14 mouse cellular contexts compared by ENCODE assay signal in genomic region chr2:157530056-157530955, GRCm38 (mm10). TPM values are rescaled to one million over a fixed set of nuclear protein-coding genes. Genes with fewer than 3 reads are reported as not detected.
DNase-seq lines count a peak whose midpoint lies in the region; ATAC-seq and TF ChIP-seq lines count a peak whose summit lies in the region.
"Had no signal": no experiment of that assay in that cellular context is flagged by ENCODE, and none has a peak within 500 bp of the region (broad histone marks: within the 10 kb centered on the region; RNA-seq: fewer than 3 reads in every experiment).

No protein-coding gene starts in this region.

- no peaks in the 10 kb centered on the region for H3K36me3 ChIP-seq in forebrain, embryonic 10.5 days (replicated peaks)
- no peaks in the 10 kb centered on the region for H3K36me3 ChIP-seq in forebrain, embryonic 11.5 days (ENCODE audit: control insufficient read depth, insufficient read depth, low read length)
- H3K36me3 ChIP-seq in forebrain, postnatal 0 days (ENCODE audit: insufficient read depth): no peaks in the 10 kb centered on the region
- H3K36me3 ChIP-seq in midbrain, embryonic 13.5 days: no peaks in the 10 kb centered on the region
- H3K36me3 ChIP-seq: limb, embryonic 15.5 days had no signal

- DNase-seq in forebrain, embryonic 10.5 days (ENCODE audit: extremely low spot score, low spot score): no peak
- DNase-seq in forebrain, embryonic 11.5 days (ENCODE audit: low spot score): no peak
- DNase-seq in MEL-GATA-1-ER (ENCODE audit: extremely low read depth, low read depth): peak; percentile 65
- DNase-seq in forebrain, postnatal 0 days: no peak
- no peak for DNase-seq in thymus, postnatal 10 days (ENCODE audit: low spot score in 2 of 2)
- no peak for DNase-seq in adrenal gland, postnatal 25 days
- DNase-seq in cerebellum, adult 11 months: no peak
- DNase-seq: cerebellum, adult 2 months; right cerebral cortex, postnatal 4 days had no signal

- peaks cover 52% of the 10 kb centered on the region for H3K27me3 ChIP-seq in forebrain, embryonic 10.5 days (ENCODE audit: poor library complexity, severe bottlenecking)
- no peaks in the 10 kb centered on the region for H3K27me3 ChIP-seq in forebrain, embryonic 11.5 days (ENCODE audit: control insufficient read depth, insufficient read depth, low read length)
- no peaks in the 10 kb centered on the region for H3K27me3 ChIP-seq in forebrain, postnatal 0 days (ENCODE audit: insufficient read depth, low read length)
- 0 out of 2 replicates have a peak, but pooled peaks cover 3% of the 10 kb centered on the region for H3K27me3 ChIP-seq in midbrain, embryonic 13.5 days
- H3K27me3 ChIP-seq: limb, embryonic 15.5 days had no signal

- H3K4me1 ChIP-seq in forebrain, embryonic 10.5 days: peaks cover 69% of the 10 kb centered on the region
- H3K4me1 ChIP-seq in forebrain, embryonic 11.5 days (replicated peaks; ENCODE audit: control insufficient read depth, insufficient read depth, low read length): peaks cover 11% of the 10 kb centered on the region; the same call in 1 of the 2 replicates
- peaks cover 31% of the 10 kb centered on the region for H3K4me1 ChIP-seq in forebrain, postnatal 0 days (ENCODE audit: insufficient read depth)
- H3K4me1 ChIP-seq in midbrain, embryonic 13.5 days (replicated peaks): peaks cover 63% of the 10 kb centered on the region

- no peak for ATAC-seq in forebrain, embryonic 11.5 days (replicated peaks; ENCODE audit: low FRiP score)
- ATAC-seq in forebrain, postnatal 0 days: peak; percentile 73
- ATAC-seq in midbrain, embryonic 13.5 days: no peak

- peak overlapping the region; percentile 45 for H3K27ac ChIP-seq in forebrain, embryonic 10.5 days
- H3K27ac ChIP-seq in forebrain, embryonic 11.5 days (ENCODE audit: low read depth, low read length): no peak overlapping the region
- H3K27ac ChIP-seq in forebrain, postnatal 0 days (ENCODE audit: low read depth, low read length): peak overlapping the region; percentile 60
- H3K27ac ChIP-seq in midbrain, embryonic 13.5 days: peak overlapping the region; percentile 87
- H3K27ac ChIP-seq: kidney, postnatal 0 days; limb, embryonic 15.5 days; macrophage had no signal

- no peak overlapping the region for H3K4me2 ChIP-seq in forebrain, embryonic 11.5 days (ENCODE audit: low read depth, low read length, severe bottlenecking)
- H3K4me2 ChIP-seq in forebrain, postnatal 0 days (ENCODE audit: low read depth): peak overlapping the region; percentile 22
- H3K4me2 ChIP-seq in midbrain, embryonic 13.5 days (replicated peaks): no peak overlapping the region
- H3K4me2 ChIP-seq: limb, embryonic 15.5 days had no signal

- H3K4me3 ChIP-seq in forebrain, embryonic 10.5 days: no peak overlapping the region
- H3K4me3 ChIP-seq in forebrain, embryonic 11.5 days (ENCODE audit: low read depth, low read length): no peak overlapping the region
- H3K4me3 ChIP-seq in forebrain, postnatal 0 days (ENCODE audit: low read depth, low read length): no peak overlapping the region
- H3K4me3 ChIP-seq in midbrain, embryonic 13.5 days (replicated peaks): no peak overlapping the region
- H3K4me3 ChIP-seq: limb, embryonic 15.5 days; myocyte had no signal

- no peak for TF ChIP-seq CTCF in forebrain, postnatal 0 days (IDR thresholded peaks at IDR 0.05; ENCODE audit: low read depth)

- H3K9ac ChIP-seq in forebrain, embryonic 11.5 days (ENCODE audit: low read length): no peak overlapping the region
- no peak overlapping the region for H3K9ac ChIP-seq in forebrain, postnatal 0 days
- no peak overlapping the region for H3K9ac ChIP-seq in midbrain, embryonic 13.5 days (replicated peaks)
- H3K9ac ChIP-seq: limb, embryonic 15.5 days had no signal

- WGBS in forebrain, embryonic 10.5 days: 70% methylated on average over 13 of the region's 13 CpGs
- 59% methylated on average over 13 of the region's 13 CpGs for WGBS in forebrain, embryonic 11.5 days
- 24% methylated on average over 13 of the region's 13 CpGs for WGBS in forebrain, postnatal 0 days
- 60% methylated on average over 13 of the region's 13 CpGs for WGBS in midbrain, embryonic 13.5 days

- no peaks in the 10 kb centered on the region for H3K9me3 ChIP-seq in forebrain, embryonic 10.5 days
- no peaks in the 10 kb centered on the region for H3K9me3 ChIP-seq in forebrain, embryonic 11.5 days (ENCODE audit: control insufficient read depth, low read length)
- no peaks in the 10 kb centered on the region for H3K9me3 ChIP-seq in forebrain, postnatal 0 days (ENCODE audit: low read length)
- H3K9me3 ChIP-seq in midbrain, embryonic 13.5 days: no peaks in the 10 kb centered on the region
- H3K9me3 ChIP-seq: limb, embryonic 15.5 days had no signal

RNA-seq across cellular contexts. Expression of gene Nnat, which starts 29.6 kb away (rescaled TPM):
- 1,904 and 2,173 TPM in 2 replicates for polyA plus RNA-seq in forebrain, embryonic 10.5 days (2016; fragmentation: Nextera tagmentation; extraction: Ambion mirVana)
- 2,785 and 3,035 TPM in 2 replicates for polyA plus RNA-seq in forebrain, embryonic 11.5 days (2014; fragmentation: Nextera tagmentation; extraction: Ambion mirVana)
- total RNA-seq in forebrain, postnatal 0 days (2014; rRNA removed): 4,630 and 7,303 TPM in 2 replicates
- 6,353 and 7,049 TPM in 2 replicates for polyA plus RNA-seq in forebrain, postnatal 0 days (2015; fragmentation: Nextera tagmentation; extraction: Ambion mirVana)
- polyA plus RNA-seq in midbrain, embryonic 13.5 days (2015; fragmentation: Nextera tagmentation; extraction: Ambion mirVana): 8,644 and 8,868 TPM in 2 replicates
- total RNA-seq in adrenal gland, postnatal 25 days (2021): 71.3 and 91.2 TPM in 2 replicates
- polyA plus RNA-seq: macrophage had no signal

RNA-seq across cellular contexts. Expression of gene Blcap, which starts 40.8 kb away (rescaled TPM):
- polyA plus RNA-seq in forebrain, embryonic 10.5 days (2016; fragmentation: Nextera tagmentation; extraction: Ambion mirVana): 78.7 and 82.3 TPM in 2 replicates
- polyA plus RNA-seq in forebrain, embryonic 11.5 days (2014; fragmentation: Nextera tagmentation; extraction: Ambion mirVana): 111 and 123 TPM in 2 replicates
- 166 and 208 TPM in 2 replicates for total RNA-seq in forebrain, postnatal 0 days (2014; rRNA removed)
- 231 and 295 TPM in 2 replicates for polyA plus RNA-seq in forebrain, postnatal 0 days (2015; fragmentation: Nextera tagmentation; extraction: Ambion mirVana)
- polyA plus RNA-seq in midbrain, embryonic 13.5 days (2015; fragmentation: Nextera tagmentation; extraction: Ambion mirVana): 246 and 256 TPM in 2 replicates
- 61.5 and 82.8 TPM in 2 replicates for total RNA-seq in adrenal gland, postnatal 25 days (2021)
